Mouse (Mus musculus): Measurements from ENCODE around the gene Fbxo4.

DNA sequence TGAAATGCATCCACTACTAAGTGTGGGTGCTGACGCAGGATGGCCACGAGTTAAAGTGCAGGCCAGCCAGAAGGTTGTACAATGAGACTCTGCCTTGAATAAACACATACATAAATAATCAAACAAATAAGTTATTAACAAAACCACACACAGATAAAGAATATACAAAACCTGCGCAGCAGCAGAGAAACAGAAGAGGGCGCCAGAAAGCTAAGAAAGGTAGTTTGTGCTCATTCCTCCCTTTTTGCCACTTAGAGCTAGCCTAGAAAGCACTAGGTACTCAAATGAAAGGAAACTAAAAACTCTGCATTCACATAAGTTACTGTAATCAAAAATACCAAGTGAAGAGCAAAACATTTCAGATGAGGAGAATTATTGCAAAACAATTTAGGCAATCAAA, 21.4 kb downstream of the Fbxo4 start:
- TF ChIP-seq GATA1 (IDR thresholded peaks at IDR 0.05; ENCODE audit: low read length) (no peak), TAL1 (IDR thresholded peaks at IDR 0.05; ENCODE audit: low read length) (no peak)

Measured in erythroblast, embryonic 14.5 days (primary cell).